In the genomic region with DNA sequence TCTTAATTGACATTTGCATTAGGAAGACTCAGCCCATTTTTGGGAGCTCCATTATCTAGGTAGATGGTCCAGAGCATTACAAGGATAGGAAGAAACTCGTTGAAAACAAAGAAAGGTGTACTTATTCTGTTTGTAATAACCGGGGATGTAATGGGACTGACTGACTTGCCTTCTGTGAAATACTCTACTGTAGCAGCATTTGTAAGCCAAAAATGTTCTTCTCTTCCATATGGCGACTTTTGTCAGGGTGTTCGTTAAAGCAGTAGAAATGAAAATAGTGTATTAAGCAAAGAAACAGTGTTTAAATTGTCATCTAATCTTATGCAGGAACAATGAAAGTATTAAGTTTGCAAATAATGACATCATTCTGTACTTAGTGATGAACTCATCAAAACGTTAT, we compare ENCODE assay signal across 26 mouse cellular contexts.
"Had no signal": no experiment of that assay in that cellular context is flagged by ENCODE, and none has a peak within 500 bp of the region (broad histone marks: within the 10 kb centered on the region; RNA-seq: fewer than 3 reads in every experiment).

No protein-coding gene starts in this region.

- ATAC-seq: hindbrain, embryonic 16.5 days; inflammation-experienced regulatory T-cells, adult 6 months; intestine, embryonic 15.5 days; intestine, postnatal 0 days; liver, postnatal 0 days had no signal

- H3K27me3 ChIP-seq: heart, embryonic 12.5 days; hindbrain, embryonic 12.5 days; intestine, embryonic 15.5 days; limb, embryonic 12.5 days; liver, embryonic 13.5 days; liver, embryonic 15.5 days had no signal

- H3K4me3 ChIP-seq: heart, embryonic 10.5 days; heart, embryonic 12.5 days; hindbrain, embryonic 10.5 days; hindbrain, embryonic 12.5 days; intestine, embryonic 15.5 days; left cerebral cortex, adult 2 months; limb, embryonic 10.5 days; limb, embryonic 12.5 days; liver, embryonic 13.5 days; liver, embryonic 15.5 days had no signal

- H3K9ac ChIP-seq: heart, embryonic 12.5 days; hindbrain, embryonic 12.5 days; hindbrain, embryonic 14.5 days; intestine, embryonic 15.5 days; limb, embryonic 12.5 days; liver, embryonic 13.5 days; liver, embryonic 15.5 days; liver, postnatal 0 days had no signal

- H3K36me3 ChIP-seq: heart, embryonic 10.5 days; heart, embryonic 12.5 days; hindbrain, embryonic 10.5 days; hindbrain, embryonic 12.5 days; intestine, embryonic 15.5 days; limb, embryonic 10.5 days; limb, embryonic 12.5 days; liver, embryonic 13.5 days; liver, embryonic 15.5 days had no signal

- H3K27ac ChIP-seq: heart, embryonic 10.5 days; hindbrain, embryonic 10.5 days; hindbrain, embryonic 12.5 days; hindbrain, embryonic 14.5 days; intestine, embryonic 15.5 days; left cerebral cortex, adult 2 months; limb, embryonic 10.5 days; limb, embryonic 12.5 days; liver, embryonic 13.5 days; liver, embryonic 15.5 days had no signal

- DNase-seq: gastrocnemius, postnatal 14 days; gastrocnemius, postnatal 36 days; heart, adult 11 months; heart, postnatal 10 days; heart, postnatal 4 days; kidney, adult 18-20 months; kidney, adult 8-10 months; kidney, postnatal 10 days; kidney, postnatal 25 days; kidney, postnatal 4 days; liver; liver, embryonic 13.5 days; liver, postnatal 0 days had no signal

- H3K4me1 ChIP-seq: heart, embryonic 10.5 days; heart, embryonic 12.5 days; hindbrain, embryonic 10.5 days; hindbrain, embryonic 12.5 days; intestine, embryonic 15.5 days; limb, embryonic 10.5 days; limb, embryonic 12.5 days; liver, embryonic 13.5 days; liver, embryonic 15.5 days had no signal
